Mouse (Mus musculus) heart, adult 2 months (tissue): Measurements from ENCODE around the gene Rpusd3.

Source experiments
- CTCF ChIP-seq: fragments of 200-600 bp; IDR thresholded peaks from 2 replicates; pipeline ENCODE4 v1.8.1; 2022; ENCODE audit warnings: antibody characterized with exemption, mild to moderate bottlenecking, moderate library complexity
- EP300 ChIP-seq: fragments of 200-500 bp; IDR thresholded peaks from 2 replicates; pipeline ENCODE4 v1.6.1; 2011; ENCODE audit warnings: low read depth, low read length, control low read depth; ENCODE audit not compliant: insufficient read depth
- POLR2A ChIP-seq: fragments of 200-500 bp; IDR thresholded peaks from 2 replicates; pipeline ENCODE4 v1.6.1; 2011; ENCODE audit warnings: mild to moderate bottlenecking, low read depth, low read length, control low read depth; ENCODE audit not compliant: insufficient read depth

DNA sequence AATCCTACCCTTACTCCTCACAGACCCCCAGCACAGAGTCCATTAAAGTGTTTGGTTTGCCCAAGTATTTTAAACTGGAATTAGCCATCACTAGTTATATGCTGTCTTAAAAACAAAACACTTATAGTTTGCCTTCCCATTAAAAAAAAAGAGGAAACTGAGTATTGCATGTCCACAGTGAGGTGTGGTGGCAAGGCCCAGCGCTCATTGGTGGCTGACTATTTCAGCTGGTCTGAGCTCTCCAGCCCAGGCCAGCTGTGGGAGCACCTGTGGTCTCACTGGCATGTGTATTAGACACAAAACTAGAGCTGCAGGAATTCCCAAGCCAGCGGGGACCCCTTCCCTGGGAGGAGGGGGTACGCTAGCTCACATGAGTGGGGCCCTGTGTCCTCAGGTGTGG, 49.4 kb upstream of the Rpusd3 start:
- TF ChIP-seq POLR2A (no peak), CTCF (no peak), EP300 (no peak)
